Mouse (Mus musculus) urinary bladder, postnatal 36 days (tissue): ENCODE measurements around the gene Gm10718.
"Not testable (repeated sequence)": the region's sequence is repeated elsewhere in the genome, so short reads cannot be mapped to it uniquely, and the experiment has no call there.

ENCODE experiments used
- DNase-seq, 2 experiments: peaks; one replicate each; pipeline ENCODE4 v3.0.0; 2022; ENCODE audit warnings: low spot score in 2 of 2, mixed read lengths in 1 of 2

Gm10718 gene

GRCm38 (mm10) chr9:3023312-3023984 lies at the start of gene Gm10718:
Gene Gm10718 (plus strand): TSS chr9:3023547.
- DNase-seq, result peak; percentile 3 to 19

GRCm38 (mm10) chr9:3000445-3000972 lies 22.8 kb upstream of the Gm10718 start, which contains the start of gene Gm10722:
Gene Gm10722 (plus strand): TSS chr9:3000922.
- peak; percentile 4 to 34 for DNase-seq

GRCm38 (mm10) chr9:3001006-3001405 lies 22.3 kb upstream of the Gm10718 start:
- peak; percentile 3 to 31 for DNase-seq

GRCm38 (mm10) chr9:3001948-3002659 lies 21.2 kb upstream of the Gm10718 start:
- DNase-seq, result peak; percentile 98 to 100

GRCm38 (mm10) chr9:3002794-3003396 lies 20.5 kb upstream of the Gm10718 start, which contains the start of gene Gm11168:
Gene Gm11168 (plus strand): TSS chr9:3003346.
- not testable (repeated sequence) for DNase-seq

- not testable (repeated sequence) for DNase-seq
Observed at GRCm38 (mm10) chr9:3006179-3006578, 17.2 kb upstream of the Gm10718 start.

- DNase-seq, result peak; percentile 90 to 100
Observed at GRCm38 (mm10) chr9:3006636-3007035, 16.7 kb upstream of the Gm10718 start.

- not testable (repeated sequence) for DNase-seq
Observed at GRCm38 (mm10) chr9:3007272-3007671, 16.1 kb upstream of the Gm10718 start.

- DNase-seq, result not testable (repeated sequence)
Observed at GRCm38 (mm10) chr9:3009331-3009730, 14.0 kb upstream of the Gm10718 start.

- not testable (repeated sequence) for DNase-seq
Observed at GRCm38 (mm10) chr9:3012054-3012621, 11.2 kb upstream of the Gm10718 start.

GRCm38 (mm10) chr9:3012733-3013279 lies 10.5 kb upstream of the Gm10718 start, which contains the start of gene Gm10721:
Gene Gm10721 (plus strand): TSS chr9:3013140.
- not testable (repeated sequence) for DNase-seq

GRCm38 (mm10) chr9:3015354-3015753 lies 8.0 kb upstream of the Gm10718 start, which contains the start of gene Gm10720:
Gene Gm10720 (plus strand): TSS chr9:3015654.
- not testable (repeated sequence) for DNase-seq

- DNase-seq, result not testable (repeated sequence)
Observed at GRCm38 (mm10) chr9:3015896-3016295, 7.5 kb upstream of the Gm10718 start.

GRCm38 (mm10) chr9:3017108-3017507 lies 6.2 kb upstream of the Gm10718 start, which contains the start of gene Gm10719:
Gene Gm10719 (plus strand): TSS chr9:3017408.
- not testable (repeated sequence) for DNase-seq

- DNase-seq, result peak; percentile 82 to 93
Observed at GRCm38 (mm10) chr9:3018944-3019343, 4.4 kb upstream of the Gm10718 start.

- DNase-seq, result peak; percentile 55 to 74
Observed at GRCm38 (mm10) chr9:3019835-3020727, 3.3 kb upstream of the Gm10718 start.

GRCm38 (mm10) chr9:3022316-3023008 lies 885 bp upstream of the Gm10718 start:
- peak; percentile 60 to 78 for DNase-seq

- DNase-seq, result peak; percentile 73 to 85
Observed at GRCm38 (mm10) chr9:3023985-3024648, 770 bp downstream of the Gm10718 start.

- DNase-seq, result peak; percentile 51 to 53
Observed at GRCm38 (mm10) chr9:3024912-3025467, 1.6 kb downstream of the Gm10718 start, which contains the start of gene Gm10717. Gene Gm10717 (plus strand): TSS chr9:3025417.
